Mouse (Mus musculus): ENCODE results near the gene Gm49318.
A peak's percentile ranks its signal among the peaks of the same experiment; 100 is the strongest.

Gene Gm49318

DNA sequence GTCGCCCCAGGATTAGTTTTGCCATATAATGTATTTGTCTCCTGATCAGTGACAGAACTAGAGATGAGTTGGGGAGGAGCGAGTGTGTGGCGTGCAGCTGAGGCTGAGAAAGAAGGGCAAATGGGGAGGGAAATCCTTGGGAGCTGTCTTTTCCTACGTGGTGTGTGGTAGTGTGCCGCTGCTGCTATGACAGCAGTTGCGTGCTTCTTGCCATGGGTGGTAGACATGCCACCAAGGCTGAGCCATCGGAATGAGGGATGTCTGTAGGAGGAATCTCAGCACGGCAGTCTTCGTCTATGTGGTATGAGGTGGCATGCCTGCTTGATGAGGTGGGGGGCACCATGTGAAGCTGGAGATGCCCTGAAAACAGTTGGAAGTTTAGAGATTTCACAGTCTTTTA is 40.7 kb downstream of the Gm49318 start:
- no peak for DNase-seq (ENCODE audit: low read depth)

DNA sequence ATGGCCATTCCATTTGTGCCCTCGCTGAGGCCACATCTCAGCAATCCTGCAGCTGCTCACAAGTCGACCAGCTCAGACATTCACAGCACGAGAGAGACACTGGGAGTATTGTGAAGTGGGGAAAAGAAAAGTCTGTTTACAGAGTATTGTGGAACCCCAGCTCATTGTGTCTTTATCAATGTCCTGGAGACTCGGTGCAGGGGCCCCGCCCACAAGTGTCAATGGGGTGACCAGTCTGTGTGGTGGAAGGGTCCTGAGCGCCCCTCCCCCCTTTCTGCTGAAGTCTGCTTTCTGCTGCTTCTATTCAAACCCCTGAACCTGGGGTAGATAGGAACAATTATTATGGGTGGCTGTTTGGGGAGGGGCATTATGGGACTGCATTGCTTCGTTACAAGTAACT is 42.6 kb downstream of the Gm49318 start:
- DNase-seq (ENCODE audit: low read depth), result no peak

DNA sequence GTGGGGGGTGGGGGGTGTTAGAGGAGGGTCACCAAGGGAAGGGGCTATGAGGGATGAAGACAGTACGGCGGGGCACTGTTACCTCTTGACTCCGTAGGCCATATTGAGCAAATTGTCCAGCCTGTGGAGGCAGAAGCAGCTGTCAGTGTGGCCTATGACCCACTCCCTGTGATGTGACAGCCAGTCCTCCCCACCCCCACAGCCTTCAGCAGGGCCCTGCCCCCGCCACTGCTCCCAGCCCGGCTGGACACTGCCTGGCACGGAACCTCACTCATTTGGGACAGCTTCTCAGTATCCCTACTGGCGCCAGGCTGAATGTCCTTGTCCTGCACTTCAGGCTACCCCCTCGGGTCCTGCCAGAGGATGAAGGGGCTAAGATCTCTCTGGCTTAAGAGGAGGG is 46.5 kb downstream of the Gm49318 start:
- no peak for DNase-seq (ENCODE audit: low read depth)

DNA sequence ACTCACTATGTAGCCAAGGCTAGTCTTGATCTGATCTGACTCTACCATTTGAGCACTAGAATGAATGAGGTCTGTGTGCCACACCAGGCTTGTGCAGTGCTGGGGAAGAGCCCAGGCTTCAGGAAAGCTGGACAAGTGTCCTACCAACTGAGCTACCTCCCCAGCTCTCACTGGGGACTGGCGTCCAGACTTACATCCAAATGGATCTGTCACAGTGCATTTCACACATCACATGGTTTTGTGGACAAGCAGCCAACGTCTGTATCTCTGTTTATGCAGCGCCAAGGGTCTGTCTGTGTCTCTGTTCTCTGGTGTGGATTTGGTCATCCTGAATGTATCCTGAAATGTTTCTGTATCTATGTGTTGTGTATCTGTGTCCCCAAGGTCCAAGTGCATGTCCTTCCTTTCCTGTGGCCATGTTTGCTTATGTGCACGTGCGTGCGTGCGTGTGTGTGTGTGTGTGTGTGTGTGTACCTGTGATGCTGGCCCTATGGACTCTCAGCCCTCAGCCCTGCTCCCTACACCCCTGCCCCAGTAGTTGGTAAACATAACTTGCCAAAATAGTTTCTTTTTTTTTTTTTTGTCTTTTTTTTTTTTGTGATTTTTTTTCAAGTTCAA is 53.7 kb downstream of the Gm49318 start:
- DNase-seq (ENCODE audit: low read depth), result no peak

DNA sequence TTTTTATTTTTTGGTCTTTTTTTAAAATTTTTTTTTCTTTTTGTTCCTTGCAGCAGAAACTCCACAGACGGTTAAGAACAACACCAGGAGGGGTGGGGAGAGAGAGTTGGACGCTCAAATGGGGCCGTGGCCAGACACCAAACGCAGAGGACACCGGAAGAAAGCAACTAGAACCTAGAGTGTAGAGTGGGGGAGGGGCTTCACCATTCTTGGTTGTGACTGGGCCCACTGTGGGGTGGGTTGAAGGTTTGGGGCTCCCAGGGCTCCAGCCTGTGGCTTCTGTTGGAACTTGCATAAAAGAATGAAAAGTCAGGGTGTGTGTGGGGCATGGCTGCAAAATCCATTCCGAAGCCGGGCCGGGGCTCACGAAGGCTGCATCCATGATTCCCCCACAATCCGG is 54.8 kb downstream of the Gm49318 start:
- no peak for DNase-seq (ENCODE audit: low read depth)

DNA sequence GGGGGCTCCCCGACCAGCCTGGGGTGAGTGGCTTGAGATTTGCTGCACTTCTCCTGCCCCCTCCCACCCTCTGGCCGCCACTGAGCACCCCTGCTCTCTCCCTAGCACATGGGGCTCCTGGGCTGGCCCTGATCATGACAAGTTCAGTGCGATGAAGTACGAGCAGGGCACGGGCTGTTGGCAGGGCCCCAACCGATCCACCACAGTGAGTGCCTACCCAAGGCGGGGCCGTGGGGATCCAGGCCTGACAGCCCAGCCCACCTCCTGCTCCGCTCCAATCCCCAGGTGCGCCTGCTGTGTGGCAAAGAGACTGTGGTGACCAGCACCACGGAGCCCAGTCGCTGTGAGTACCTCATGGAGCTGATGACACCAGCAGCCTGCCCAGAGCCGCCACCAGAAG is 58.3 kb downstream of the Gm49318 start:
- DNase-seq (ENCODE audit: low read depth), result no peak

DNA sequence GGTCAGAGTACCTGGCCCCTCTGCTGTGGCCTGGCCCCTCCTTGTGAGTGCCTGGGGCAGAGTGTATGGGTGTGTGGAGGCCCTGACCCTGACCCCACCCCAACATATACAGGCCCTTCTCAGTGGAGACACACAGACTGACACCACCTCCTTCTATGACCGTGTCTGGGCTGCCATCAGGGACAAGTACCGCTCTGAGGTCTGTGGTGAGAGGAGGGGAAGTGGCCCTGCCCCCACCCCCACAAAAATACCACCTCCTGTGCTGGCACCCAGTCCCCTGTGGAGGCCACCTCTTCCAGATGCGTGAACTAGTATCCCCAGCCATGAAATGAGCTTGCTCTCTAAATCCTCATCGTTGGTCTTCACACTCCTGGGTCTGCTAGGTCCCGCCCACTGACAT is 60.0 kb downstream of the Gm49318 start:
- no peak for DNase-seq (ENCODE audit: low read depth)

DNA sequence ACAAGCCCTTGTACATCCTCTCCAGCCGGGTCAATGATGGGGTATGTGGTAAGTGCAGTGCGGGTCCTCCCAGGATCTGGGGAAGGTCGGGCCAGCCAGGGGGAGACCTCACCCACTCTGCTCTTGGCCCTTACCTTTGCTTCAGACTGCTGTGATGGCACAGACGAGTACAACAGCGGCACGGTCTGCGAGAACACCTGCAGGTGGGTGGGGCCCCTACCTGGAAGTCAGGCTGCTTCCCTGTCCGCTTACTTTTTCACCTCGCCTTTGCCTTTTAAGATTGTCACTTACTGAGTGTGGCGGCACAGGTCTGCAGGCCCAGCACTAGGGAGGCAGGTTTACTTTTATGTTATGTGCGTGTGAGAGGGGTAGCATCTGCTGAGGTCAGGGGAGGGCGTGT is 66.5 kb downstream of the Gm49318 start:
- DNase-seq (ENCODE audit: low read depth), result no peak

DNA sequence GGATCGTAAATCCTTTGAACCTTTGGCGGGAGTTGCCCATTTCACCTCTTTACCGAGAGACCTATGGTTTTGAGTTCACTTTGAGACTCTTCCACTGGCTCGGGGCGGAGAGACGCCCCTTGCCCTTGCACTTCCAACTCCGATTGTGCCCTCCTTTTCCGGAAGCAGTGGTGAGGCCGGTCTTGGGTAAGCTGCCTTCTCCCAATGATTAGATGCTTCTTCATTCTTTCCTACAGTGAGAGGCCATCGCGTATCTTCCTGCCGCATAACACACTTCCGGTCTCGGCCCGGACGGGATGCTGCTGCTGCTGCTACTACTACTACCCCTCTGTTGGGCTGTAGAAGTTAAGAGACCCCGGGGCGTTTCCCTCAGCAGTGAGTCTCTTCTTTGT is 67.9 kb downstream of the Gm49318 start:
- no peak for DNase-seq (ENCODE audit: low read depth)

DNA sequence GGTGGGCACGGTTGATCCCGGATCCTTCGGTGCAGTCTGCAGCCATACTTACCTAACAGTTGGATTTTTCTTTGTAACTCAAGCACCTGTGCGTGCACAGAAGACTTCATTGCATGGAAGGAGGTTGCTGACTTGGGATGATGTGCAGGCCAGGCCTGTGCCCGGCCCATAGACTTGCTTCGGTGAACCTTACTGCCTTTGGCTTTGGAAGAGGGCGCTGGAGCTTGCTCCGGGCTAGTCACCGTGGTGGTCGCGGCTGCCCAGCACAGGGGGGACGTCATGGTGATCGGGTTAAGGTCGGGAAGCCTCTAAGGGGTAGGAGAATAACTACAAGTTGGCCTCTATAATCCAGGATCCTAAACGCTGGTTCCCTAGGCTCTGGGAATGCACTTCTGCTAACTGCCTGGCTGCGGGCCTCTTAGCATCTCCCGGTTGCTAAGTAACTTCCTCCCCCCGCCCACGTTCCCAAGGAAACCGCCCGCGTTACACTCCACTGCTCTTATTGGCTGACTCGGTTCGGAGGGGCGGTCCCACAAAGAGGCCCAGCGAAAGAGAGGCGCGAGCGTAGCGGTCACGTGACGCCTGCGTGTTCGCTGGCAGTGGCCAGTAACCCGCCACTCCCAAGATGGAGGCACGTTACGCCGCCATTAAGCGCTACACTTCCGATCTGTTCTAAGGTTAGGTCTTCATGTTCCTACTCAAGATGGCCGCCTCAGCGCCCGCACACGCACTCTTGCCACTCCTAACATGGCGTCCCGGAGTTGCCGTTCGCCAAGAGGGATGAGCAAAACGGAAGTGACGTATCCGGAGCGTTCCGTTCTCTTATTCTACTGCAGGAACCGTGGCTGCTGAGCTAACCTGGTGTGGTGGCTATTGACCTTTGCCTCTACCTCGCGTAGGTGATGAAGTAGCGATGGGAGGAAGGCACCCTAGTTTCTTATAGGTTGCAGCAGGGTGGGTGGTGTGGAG is 68.6 kb downstream of the Gm49318 start, which contains the start of the genes Ccdc151 and Prkcsh:
Ccdc151 (minus strand) TSS at position 441 of the 969 bp plus-strand sequence.
Prkcsh (plus strand) TSS at position 613 of the 969 bp plus-strand sequence.
- DNase-seq (ENCODE audit: low read depth), result peak; percentile 100

DNA sequence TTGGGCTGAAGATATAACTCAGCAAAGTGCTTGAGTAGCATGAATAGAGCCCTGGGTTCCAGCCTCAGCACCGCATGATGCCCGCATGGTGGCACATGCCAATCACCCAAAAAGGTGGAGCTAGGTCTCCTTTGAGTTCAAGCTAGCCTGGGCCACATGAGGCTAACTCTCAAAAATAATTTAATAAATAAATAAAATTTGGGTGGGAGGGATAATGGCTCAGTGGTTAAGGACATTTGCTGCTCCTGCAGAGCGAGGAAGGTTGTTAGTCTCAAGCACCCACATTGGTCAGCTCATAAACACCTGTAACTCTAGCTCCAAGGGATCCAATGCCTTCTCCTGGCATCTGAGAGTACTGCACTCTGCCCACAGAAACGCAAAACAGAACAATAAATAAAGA is 69.4 kb downstream of the Gm49318 start:
- DNase-seq (ENCODE audit: low read depth), result no peak

DNA sequence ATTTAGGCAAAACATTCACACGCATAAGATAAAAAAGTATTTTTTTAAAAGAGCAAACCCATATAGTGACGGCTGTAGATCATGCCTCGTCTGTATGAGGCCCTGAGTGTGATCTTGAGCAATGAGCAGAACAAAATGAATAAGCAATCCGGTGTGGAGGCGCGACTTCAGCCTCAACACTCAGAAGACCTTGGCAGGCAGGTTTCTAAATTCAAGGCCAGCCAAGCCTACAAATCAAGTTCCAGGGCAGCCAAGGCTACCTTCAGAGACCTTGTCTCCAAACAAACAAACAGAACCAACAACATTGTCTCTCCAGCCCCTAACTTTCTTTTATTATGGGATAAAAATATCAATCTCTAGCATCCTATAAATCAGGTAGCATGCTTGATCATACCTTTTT is 70.8 kb downstream of the Gm49318 start:
- no peak for DNase-seq (ENCODE audit: low read depth)

DNA sequence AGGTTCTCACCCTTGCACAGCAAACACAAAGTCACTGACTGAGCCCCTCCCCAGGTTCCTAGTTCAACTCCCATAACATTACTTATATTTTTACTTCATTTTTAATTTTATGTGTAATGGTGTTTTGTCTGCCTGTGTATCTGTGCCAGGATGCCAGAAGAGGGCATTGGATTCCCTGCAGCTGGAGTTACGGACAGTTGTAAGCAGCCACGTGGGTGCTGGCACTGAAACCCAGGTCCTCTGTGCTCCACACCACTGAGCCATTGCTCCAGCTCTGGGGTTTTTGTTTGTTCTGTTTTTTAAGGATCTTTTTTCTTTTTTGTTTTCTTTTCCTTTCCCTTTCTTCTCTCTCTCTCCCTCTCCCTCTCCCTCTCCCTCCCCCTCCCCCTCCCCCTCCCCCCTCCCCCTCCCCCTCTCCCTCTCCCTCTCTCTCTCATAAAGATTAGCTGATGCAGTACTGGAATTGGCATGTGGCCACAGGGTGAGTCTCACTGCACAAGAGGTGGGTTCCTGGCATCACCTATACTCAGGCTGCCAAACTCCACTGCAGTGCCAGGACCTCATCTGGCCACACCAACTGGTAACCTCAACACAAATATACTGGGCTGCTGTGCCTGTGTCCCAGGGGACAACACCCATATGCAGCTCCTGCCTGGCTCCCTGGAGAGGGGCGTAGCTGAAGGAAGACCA is 74.7 kb downstream of the Gm49318 start:
- no peak for DNase-seq (ENCODE audit: low read depth)

DNA sequence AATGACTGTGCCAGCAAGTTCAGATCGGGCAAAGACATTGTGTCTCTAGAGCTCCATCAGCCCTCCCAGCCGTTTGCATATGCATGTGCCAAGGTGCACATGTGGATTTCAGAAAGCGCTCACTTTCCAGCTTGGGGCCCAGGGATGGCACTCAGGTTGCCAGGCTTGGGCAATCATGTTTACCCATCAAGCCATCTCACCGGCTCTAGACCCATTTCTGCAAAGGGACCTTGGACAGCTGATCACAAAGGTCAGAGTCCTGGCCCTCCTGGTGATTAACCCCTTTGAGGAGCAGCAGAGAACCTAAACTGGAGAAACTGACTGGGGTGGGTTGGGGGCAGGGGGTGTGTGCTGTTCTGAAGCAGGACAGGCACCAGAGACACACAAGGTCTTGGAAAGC is 78.8 kb downstream of the Gm49318 start:
- no peak for DNase-seq (ENCODE audit: low read depth)

DNA sequence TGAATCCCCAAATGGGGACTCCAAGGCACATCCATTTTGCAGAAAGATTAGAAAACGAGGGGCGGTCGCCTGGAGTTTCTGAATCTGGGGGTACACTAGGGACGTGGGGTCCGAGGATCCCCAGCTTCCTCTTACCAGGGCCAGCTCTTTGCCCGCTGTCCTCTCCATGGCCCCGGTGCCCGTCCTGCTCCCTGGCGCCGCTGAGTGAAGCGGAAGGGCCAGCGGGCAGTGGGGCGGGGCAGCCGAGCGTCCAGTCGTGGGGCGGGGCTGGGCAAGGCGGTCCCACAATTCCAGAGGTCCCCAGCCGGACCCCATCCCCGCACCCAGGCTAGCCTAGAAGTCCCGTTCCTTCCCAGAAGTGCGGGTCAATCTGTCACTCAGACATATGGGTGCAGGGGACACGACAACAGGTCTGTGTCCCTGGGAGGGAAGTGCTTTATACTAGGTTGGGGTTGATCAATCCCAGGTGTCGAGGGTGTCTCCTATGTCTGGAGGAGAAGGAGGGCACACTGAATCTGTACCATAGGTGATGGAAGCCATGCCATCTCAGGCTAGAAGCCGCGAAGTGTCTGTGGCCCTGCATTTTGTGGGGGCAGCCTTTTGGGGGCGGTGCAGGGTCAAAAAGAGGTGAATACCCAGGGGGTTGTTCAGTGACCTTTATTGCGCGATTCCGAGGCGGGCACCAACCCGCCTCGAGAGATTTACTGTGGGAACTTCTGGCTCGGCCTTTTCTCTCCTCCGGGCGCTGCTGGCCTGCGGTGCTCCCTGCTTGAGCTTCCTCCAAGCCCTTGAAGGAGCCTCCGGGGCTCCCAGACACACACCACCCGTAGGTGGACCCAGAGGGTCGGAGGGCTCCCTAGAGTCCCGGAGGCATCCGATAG is 81.6 kb downstream of the Gm49318 start, which contains the start of gene Rgl3:
Rgl3 (minus strand) TSS at position 217 of the 881 bp plus-strand sequence.
- no peak for DNase-seq (ENCODE audit: low read depth)

DNA sequence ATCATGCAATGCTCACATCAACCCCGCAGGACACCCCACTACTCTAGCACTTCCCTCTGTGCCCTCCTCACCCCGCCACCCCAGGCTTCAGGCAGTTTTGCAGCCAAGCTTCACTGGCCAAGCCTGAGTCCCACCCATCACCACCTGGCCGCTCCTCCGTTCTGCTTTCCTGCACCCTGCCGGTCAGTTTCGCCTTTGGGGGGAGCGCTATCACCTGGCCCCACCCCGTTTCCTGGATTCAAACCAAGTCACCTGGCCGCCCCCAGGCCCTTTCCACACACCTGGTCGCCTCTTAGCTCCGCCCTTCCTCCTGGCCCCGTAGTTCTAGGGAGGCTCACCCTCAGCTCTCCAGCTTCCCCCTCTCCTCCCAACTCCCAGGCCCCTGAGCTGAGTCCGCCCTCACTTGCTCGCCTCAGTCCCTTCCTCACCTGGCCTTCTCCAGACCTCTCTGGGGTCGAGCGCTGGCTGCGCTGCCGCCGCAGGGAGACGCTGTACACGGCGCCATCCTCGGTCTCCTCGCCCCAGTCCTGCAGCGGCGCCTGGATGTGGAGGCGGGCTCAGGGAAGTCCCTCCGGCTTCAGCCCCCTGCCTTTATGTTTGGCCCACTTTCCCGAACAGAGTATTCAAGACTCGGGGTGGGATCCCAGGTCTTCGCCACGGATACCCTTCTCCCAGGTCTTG is 82.5 kb downstream of the Gm49318 start:
- no peak for DNase-seq (ENCODE audit: low read depth)

DNA sequence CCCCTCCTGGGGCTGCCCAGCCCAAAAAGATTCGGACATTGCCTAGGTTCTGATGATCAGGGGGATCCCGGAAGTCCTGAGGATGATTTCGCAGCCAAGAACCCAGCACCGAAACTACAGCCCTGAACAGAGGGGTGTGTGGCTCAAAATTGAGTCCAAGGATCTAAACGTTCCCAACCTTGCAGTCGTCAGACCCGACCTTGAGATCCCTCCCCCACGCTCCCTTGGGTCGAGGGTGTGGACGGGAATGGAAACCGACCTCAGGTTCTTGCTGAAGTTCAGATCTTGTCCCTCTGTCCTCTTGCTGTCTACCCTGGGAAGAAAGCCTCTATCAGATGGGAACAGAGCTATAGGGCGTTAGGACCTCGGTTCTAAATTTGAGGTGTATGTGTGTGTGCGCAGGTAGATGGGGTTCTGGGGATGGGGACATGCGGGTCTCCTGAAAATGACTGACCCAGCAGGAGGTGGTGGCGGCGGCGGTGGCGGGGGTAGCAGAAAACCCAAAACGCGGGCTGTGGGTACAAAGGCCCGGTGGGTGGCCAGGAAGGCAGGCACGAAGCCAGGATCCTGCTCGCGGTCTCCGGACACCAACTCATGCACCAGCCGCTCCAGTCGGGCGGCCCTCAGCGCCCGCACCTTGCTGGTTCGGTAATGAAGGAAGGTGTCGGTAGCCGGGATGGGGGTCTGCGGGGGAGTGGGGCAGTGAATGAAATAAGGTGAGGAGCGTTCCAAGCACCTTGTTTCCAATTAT is 83.3 kb downstream of the Gm49318 start:
- no peak for DNase-seq (ENCODE audit: low read depth)
